Mouse (Mus musculus): Measurements from ENCODE around the gene Zfyve9.
"Not testable (repeated sequence)": the region's sequence is repeated elsewhere in the genome, so short reads cannot be mapped to it uniquely, and the experiment has no call there.

The Zfyve9 gene

DNA sequence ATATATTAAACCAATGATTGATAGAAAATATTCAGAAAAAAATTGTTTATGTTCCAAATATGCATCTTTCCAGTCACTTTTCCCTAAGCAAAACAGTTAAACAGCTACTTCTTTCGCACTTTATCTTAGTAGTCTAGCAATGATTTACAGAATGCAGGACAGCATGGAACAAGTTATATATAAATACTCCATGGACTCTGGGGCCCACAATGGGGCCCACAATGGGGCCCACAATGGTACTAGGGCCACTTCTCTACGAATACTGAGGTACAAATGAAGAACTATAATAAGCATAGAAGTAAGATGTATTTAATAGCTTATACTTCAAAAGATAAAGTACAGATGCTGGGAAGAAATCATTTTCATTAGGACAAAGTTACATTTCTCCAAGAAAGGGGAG is 56.5 kb downstream of the Zfyve9 start:
- DNase-seq (ENCODE audit: low read depth in 1 of 2, low spot score in 2 of 2), result no peak

GRCm38 (mm10) chr4:108721245-108721784 is 59.3 kb downstream of the Zfyve9 start:
- DNase-seq (ENCODE audit: low read depth in 1 of 2, low spot score in 2 of 2), result no peak

DNA sequence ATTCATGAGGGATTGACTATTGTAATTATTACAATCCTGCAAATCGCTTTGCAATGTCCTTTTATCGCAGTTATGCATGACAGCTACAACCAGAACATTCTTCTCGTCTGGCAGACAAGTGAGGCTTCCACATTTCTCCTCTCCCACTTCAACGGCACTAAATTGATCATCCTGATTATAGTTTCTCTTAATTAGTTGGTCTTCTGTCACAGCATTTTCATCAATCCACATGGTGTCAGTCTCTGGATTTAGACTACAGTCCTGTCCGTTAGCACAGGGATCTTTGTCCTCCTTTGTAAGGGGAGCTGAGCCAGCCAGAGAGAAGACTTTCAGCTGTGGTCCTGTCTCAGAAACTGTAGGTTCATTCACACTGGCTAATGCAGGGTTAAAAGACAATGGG is 61.2 kb downstream of the Zfyve9 start, which contains the start of gene 3110021N24Rik:
Gene 3110021N24Rik, plus strand, starts transcription at position 301 of the 400 bp plus-strand sequence.
- no peak for DNase-seq (ENCODE audit: low read depth in 1 of 2, low spot score in 2 of 2)

DNA sequence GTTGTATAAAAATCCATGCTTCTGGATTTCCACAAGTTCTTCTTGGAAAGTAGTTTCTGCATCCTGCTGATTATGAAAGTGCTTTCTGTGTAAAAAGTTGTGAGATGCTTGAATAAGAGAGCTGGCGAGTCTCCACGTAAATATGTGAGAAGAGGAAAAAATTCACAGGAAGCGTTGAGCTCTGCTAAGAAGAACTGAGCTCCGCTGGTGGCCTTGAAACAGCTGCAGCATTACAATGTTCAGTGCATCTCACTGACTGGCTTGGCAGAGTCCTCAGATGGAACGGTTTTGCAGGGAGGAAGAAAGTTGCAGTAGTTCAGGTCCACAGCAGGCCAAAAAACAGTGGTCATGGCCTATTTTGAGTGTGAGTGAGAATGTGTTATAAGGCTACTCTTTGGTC is 72.4 kb downstream of the Zfyve9 start:
- DNase-seq (ENCODE audit: low read depth in 1 of 2, low spot score in 2 of 2), result no peak

- DNase-seq (ENCODE audit: low read depth in 1 of 2, low spot score in 2 of 2), result no peak
These were observed 83.7 kb downstream of the Zfyve9 start for GRCm38 (mm10) chr4:108696934-108697333.

- DNase-seq (ENCODE audit: low read depth in 1 of 2, low spot score in 2 of 2), result no peak
These were observed 89.1 kb downstream of the Zfyve9 start for GRCm38 (mm10) chr4:108691469-108691868.

GRCm38 (mm10) chr4:108690479-108690878 is 90.1 kb downstream of the Zfyve9 start:
- DNase-seq (ENCODE audit: low read depth in 1 of 2, low spot score in 2 of 2), result no peak

GRCm38 (mm10) chr4:108687098-108687497 is 93.5 kb downstream of the Zfyve9 start:
- not testable (repeated sequence) for DNase-seq (ENCODE audit: low read depth in 1 of 2, low spot score in 2 of 2)

- DNase-seq (ENCODE audit: low read depth in 1 of 2, low spot score in 2 of 2), result no peak
These were observed 94.4 kb downstream of the Zfyve9 start for GRCm38 (mm10) chr4:108686156-108686555.

- DNase-seq (ENCODE audit: low read depth in 1 of 2, low spot score in 2 of 2), result no peak
These were observed 116.2 kb downstream of the Zfyve9 start for GRCm38 (mm10) chr4:108664407-108664806.

GRCm38 (mm10) chr4:108638752-108639151 is 141.8 kb downstream of the Zfyve9 start:
- no peak for DNase-seq (ENCODE audit: low read depth in 1 of 2, low spot score in 2 of 2)

DNA sequence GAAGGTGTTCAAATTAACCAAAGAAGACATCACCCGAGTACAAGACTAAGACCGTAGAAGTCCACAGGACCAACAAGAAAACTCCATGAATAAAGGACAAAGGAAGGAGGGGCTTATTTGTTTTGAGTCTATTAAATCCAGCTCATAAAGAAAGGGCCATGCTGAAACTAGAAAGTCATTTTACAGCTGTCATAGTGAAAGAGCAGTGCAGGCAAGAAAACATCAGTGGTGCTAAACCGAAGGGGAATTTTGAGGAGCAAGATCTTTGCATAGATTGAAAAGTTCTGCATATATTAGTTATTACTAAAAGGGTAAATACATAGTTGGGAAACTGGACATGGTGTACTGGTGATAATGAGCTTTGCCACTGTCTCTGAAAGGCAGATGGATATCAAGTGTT is 142.9 kb downstream of the Zfyve9 start:
- no peak for DNase-seq (ENCODE audit: low read depth in 1 of 2, low spot score in 2 of 2)

DNA sequence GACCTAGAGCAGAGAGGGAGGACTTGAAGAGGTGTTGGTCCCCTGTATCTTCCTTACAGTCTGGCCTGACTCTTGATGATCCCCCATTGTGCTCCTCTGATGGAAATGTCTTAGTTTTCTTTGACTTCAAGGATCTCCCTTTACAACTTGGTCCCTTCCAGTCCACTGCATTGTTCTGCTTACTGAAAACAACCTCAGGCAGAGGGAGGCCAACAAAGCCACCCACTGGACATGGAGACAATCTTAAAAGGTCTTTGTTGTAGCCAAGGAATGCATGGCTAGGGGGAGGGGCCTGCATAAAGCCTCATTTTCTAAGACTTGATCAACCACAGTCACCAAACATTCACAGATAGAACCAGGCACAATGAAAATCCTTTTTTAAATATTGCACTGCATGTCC is 145.5 kb downstream of the Zfyve9 start:
- DNase-seq (ENCODE audit: low read depth in 1 of 2, low spot score in 2 of 2), result no peak

- no peak for DNase-seq (ENCODE audit: low read depth in 1 of 2, low spot score in 2 of 2)
These were observed 145.9 kb downstream of the Zfyve9 start for GRCm38 (mm10) chr4:108634696-108635095.

GRCm38 (mm10) chr4:108633703-108634102 is 146.9 kb downstream of the Zfyve9 start:
- no peak for DNase-seq (ENCODE audit: low read depth in 1 of 2, low spot score in 2 of 2)

GRCm38 (mm10) chr4:108631616-108632015 is 149.0 kb downstream of the Zfyve9 start:
- no peak for DNase-seq (ENCODE audit: low read depth in 1 of 2, low spot score in 2 of 2)

DNA sequence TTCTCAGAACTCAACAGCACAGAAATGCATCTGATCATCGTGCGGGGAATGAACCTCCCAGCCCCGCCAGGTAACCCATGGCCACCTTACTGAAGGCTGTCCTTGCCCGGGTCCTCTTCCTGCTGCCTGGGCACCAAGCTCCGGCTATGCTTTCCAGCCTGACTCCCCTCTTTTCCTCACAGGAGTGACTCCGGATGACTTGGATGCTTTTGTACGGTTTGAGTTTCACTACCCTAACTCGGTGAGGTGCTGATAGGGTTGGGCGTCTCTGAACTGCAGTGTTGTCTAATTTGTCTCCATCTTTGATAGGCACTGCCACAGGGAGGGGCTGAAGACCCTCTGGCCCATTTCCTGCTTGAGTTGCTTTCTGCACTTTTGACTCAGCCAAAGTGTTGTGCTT is 150.5 kb downstream of the Zfyve9 start:
- no peak for DNase-seq (ENCODE audit: low read depth in 1 of 2, low spot score in 2 of 2)

GRCm38 (mm10) chr4:108629363-108629880 is 151.2 kb downstream of the Zfyve9 start:
- no peak for DNase-seq (ENCODE audit: low read depth in 1 of 2, low spot score in 2 of 2)

DNA sequence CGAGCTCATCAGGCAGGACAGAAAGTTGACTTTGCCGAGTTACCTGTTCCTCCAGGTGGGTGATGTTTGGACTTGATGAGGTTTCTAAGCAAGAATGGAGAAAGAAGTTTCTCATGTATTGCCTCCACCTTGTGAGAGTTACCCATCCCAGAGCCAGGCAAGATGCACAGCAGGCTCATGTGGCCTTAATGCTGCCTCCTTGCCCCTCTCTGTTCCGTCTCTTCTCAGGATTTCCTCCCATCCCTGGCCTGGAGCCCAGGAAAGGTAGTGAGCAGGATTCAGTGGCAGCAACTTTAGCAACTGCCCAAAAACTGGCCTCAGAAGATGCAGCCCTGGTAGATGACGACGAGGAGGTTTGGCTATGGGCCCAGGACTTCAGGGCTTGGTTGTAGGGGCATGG is 153.5 kb downstream of the Zfyve9 start:
- DNase-seq (ENCODE audit: low read depth in 1 of 2, low spot score in 2 of 2), result no peak

- DNase-seq (ENCODE audit: low read depth in 1 of 2, low spot score in 2 of 2), result no peak
These were observed 159.1 kb downstream of the Zfyve9 start for GRCm38 (mm10) chr4:108621504-108621903.

- no peak for DNase-seq (ENCODE audit: low read depth in 1 of 2, low spot score in 2 of 2)
These were observed 160.1 kb downstream of the Zfyve9 start for GRCm38 (mm10) chr4:108620536-108620935.

GRCm38 (mm10) chr4:108619587-108620341 is 160.8 kb downstream of the Zfyve9 start, which contains the start of gene Cc2d1b:
TSS of gene Cc2d1b (plus strand) at chr4:108619940.
- DNase-seq (ENCODE audit: low read depth in 1 of 2, low spot score in 2 of 2), result peak; percentile 61 to 73

All from monocyte, adult 2 months (primary cell).